Mouse (Mus musculus): ENCODE results near the gene Cald1. TPM values are rescaled to one million over a fixed set of nuclear protein-coding genes. Genes with fewer than 3 reads are reported as not detected.

Gene Cald1
- total RNA-seq (2014; fragmentation: Nextera tagmentation) (not detected in 2 replicates), total RNA-seq (2017) (1.1 TPM in 1 of 2 replicates, not detected in the other)

GRCm38 (mm10) chr6:34598121-34599065, at the start of gene Cald1:
Cald1 (plus strand) TSS chr6:34598500.
- no peak for ATAC-seq (replicated peaks; ENCODE audit: low FRiP score, low TSS enrichment, poor library complexity, severe bottlenecking)

- ATAC-seq (replicated peaks; ENCODE audit: low FRiP score, low TSS enrichment, poor library complexity, severe bottlenecking): 0 out of 2 replicates have a peak, but pooled peaks have one; percentile 65
These were observed 49.3 kb upstream of the Cald1 start for GRCm38 (mm10) chr6:34549017-34549416.

- ATAC-seq (replicated peaks; ENCODE audit: low FRiP score, low TSS enrichment, poor library complexity, severe bottlenecking): no peak
These were observed 45.7 kb upstream of the Cald1 start for GRCm38 (mm10) chr6:34552489-34553157.

GRCm38 (mm10) chr6:34554291-34554997, 43.9 kb upstream of the Cald1 start:
- ATAC-seq (replicated peaks; ENCODE audit: low FRiP score, low TSS enrichment, poor library complexity, severe bottlenecking): no peak

DNA sequence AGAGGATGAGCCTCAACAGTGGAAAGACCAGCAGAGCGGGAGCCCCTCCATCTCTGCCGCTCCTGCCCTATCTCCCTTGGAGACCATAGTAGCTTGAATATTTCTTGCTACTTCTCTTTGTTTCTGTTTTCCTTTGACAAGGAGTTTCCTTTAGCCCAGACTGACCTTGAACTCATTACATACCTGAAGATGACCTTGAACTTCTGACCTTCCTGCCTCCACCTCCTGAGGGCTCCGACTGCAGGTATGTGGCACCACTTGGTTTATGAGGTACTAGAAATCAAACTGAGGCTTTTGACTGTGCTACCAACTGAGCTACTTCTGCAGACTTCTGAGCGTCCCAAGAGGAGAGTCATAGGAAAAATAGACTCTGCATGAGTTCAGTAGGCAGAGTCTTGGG, 38.8 kb upstream of the Cald1 start:
- no peak for ATAC-seq (replicated peaks; ENCODE audit: low FRiP score, low TSS enrichment, poor library complexity, severe bottlenecking)

DNA sequence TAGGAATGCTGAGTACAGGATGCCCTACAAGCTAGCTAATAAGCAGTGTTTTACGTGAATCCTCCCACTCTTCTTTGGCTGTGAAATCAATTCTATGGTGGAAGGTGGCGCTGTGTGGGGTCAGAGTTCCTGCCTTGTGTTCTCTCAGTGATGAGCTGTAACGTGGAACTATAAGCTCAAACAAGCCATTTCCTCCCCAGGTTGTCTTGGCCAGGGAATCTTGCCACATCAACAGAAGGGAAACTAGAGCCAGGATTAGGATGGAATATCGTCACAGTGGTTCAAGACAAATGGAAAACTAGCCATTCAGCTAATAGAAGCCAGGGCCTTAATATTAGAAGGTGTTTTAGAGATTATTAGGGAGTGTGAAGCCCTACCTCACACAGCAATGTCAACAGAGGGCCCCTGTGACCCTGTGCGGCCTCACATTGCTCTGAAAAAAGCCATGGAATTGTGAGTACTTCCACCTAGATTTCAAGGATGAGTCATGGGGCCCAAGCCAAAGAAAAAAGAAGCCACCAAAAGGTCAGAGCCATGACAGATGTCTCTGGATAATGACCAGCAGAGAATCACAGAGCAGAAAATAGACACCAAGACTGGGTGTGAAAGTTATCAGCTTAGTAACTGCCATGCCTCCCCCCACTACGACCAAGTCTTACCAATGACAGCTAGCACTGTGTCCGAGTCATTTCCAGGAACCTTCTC, 33.0 kb upstream of the Cald1 start:
- no peak for ATAC-seq (replicated peaks; ENCODE audit: low FRiP score, low TSS enrichment, poor library complexity, severe bottlenecking)

DNA sequence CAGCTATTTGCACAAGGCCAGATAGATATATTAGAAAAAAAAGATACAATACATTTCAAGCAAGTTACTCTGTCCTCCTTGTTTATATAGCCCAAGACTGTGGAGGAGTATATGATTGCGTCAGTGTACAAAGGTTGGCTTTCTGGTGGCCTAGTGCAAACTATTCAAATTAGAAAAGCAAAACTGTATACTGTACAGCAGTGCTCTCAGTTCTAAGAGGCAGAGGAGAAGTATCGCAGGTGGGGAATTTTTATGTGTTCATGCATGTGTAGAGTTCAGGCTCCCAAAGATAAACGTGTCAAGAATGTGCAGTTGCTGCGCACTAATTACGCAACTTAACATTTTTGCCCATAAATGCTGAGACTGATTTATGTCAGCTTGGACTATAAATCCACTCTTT, 31.0 kb upstream of the Cald1 start:
- ATAC-seq (replicated peaks; ENCODE audit: low FRiP score, low TSS enrichment, poor library complexity, severe bottlenecking): no peak

- no peak for ATAC-seq (replicated peaks; ENCODE audit: low FRiP score, low TSS enrichment, poor library complexity, severe bottlenecking)
These were observed 18.7 kb upstream of the Cald1 start for GRCm38 (mm10) chr6:34579504-34580068.

GRCm38 (mm10) chr6:34583365-34583764, 14.9 kb upstream of the Cald1 start:
- ATAC-seq (replicated peaks; ENCODE audit: low FRiP score, low TSS enrichment, poor library complexity, severe bottlenecking): no peak

DNA sequence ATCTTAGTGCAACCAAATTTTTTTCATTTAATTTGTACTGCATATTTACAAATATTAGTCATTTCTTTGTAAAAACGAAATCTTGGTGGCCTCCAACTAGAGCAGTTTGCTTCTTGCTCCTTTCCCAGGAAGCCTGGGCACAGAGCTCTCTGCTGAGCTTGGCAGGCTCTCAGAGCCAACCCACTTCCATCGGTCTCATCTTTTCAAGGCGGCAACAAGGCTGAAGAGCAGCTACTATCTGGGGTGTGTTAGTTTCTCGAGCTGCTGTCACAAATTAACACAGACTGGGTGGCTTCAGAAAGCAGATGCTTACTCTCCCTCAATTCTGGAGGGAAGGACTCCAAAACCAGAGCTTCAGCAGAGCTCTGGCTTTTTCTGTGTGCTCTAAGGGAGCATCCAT, 10.2 kb upstream of the Cald1 start:
- ATAC-seq (replicated peaks; ENCODE audit: low FRiP score, low TSS enrichment, poor library complexity, severe bottlenecking): no peak

- ATAC-seq (replicated peaks; ENCODE audit: low FRiP score, low TSS enrichment, poor library complexity, severe bottlenecking): no peak
These were observed 7.6 kb upstream of the Cald1 start for GRCm38 (mm10) chr6:34590716-34591115.

GRCm38 (mm10) chr6:34593353-34593752, 4.9 kb upstream of the Cald1 start:
- no peak for ATAC-seq (replicated peaks; ENCODE audit: low FRiP score, low TSS enrichment, poor library complexity, severe bottlenecking)

DNA sequence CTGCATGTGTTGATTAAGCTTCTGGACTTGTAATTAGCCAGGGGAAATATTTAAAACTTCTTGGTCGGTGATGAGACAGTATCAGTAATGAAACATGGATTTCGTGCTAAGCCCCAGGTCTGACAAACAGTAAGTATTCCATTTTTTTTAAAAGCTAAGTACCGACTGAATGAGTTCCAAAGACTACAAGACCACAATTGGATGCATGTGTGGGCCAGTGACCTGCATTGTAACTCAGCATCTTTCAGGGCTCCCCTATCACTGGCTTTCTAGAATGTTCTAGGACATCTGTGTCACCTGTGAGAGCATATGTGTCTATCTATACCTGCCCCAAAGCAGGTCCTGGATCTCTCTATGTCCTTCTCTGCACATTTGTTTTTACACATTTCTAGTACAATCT, 984 bp upstream of the Cald1 start:
- no peak for ATAC-seq (replicated peaks; ENCODE audit: low FRiP score, low TSS enrichment, poor library complexity, severe bottlenecking)

GRCm38 (mm10) chr6:34599171-34599570, 871 bp downstream of the Cald1 start:
- no peak for ATAC-seq (replicated peaks; ENCODE audit: low FRiP score, low TSS enrichment, poor library complexity, severe bottlenecking)

- ATAC-seq (replicated peaks; ENCODE audit: low FRiP score, low TSS enrichment, poor library complexity, severe bottlenecking): no peak
These were observed 1.4 kb downstream of the Cald1 start for GRCm38 (mm10) chr6:34599631-34600111.

DNA sequence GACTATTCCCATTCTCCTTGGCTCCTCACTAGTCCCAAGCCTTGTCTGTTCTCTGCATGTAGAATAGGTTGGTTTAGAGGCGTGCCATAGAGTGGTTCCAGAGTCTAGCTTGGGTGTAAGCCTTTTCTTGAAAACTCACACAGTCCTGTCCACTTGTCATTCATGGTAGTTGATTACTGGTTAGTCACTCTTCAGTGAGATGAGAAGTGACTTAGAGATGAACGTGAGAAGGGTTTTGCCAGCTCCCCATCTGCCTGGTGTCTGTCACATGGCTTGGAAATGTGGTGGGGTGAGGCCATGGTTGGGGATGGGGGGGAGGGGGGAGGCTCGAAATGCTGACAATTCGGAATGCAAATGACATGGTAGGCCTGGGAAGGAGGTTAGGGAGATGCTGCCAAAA, 2.5 kb downstream of the Cald1 start:
- no peak for ATAC-seq (replicated peaks; ENCODE audit: low FRiP score, low TSS enrichment, poor library complexity, severe bottlenecking)

GRCm38 (mm10) chr6:34602091-34602490, 3.8 kb downstream of the Cald1 start:
- ATAC-seq (replicated peaks; ENCODE audit: low FRiP score, low TSS enrichment, poor library complexity, severe bottlenecking): no peak

DNA sequence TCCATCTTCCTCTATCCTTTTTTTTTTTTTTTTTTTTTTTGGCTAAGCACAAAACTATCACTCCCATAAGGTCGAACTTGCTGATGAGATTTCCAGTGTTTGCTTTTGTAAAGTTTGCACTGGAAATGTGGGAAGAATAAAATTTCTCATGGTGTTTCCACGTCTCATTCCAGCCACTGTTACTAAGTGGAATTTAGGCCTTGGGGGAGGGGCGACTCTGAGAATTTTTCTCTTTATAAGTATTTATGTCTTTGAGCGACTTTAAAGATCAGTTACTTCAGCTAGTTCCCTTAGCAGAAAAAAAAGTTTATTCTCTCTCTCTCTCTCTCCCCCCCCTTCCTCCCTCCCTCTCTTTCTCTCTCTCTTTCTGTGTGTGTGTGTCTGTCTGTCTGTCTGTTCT, 8.1 kb downstream of the Cald1 start:
- ATAC-seq (replicated peaks; ENCODE audit: low FRiP score, low TSS enrichment, poor library complexity, severe bottlenecking): no peak

DNA sequence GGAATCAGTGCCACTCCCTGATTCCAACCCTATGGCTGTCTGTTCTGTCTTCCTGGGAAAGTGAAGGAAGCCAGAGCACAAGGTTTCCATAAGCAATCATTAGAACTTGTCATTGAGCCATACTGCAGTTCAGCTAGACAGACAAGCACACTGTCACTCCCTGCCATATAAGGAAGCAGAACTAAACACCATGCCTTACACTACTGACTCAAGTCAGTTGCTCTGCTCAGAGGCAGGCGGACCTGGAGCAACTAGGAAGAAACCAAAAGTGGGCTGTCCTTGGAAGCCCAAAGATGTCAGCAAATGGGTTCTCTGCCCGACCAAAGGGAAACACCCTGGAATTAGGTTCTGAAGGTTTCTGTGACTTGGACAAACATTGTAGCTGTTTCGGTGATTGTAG, 10.3 kb downstream of the Cald1 start:
- no peak for ATAC-seq (replicated peaks; ENCODE audit: low FRiP score, low TSS enrichment, poor library complexity, severe bottlenecking)
